Mouse (Mus musculus) thymus, postnatal 4 days (tissue): ENCODE results near the gene Ubap1l.

Source experiments
- DNase-seq: peaks from one replicate; pipeline ENCODE4 v3.0.0; 2021

The Ubap1l gene

DNA sequence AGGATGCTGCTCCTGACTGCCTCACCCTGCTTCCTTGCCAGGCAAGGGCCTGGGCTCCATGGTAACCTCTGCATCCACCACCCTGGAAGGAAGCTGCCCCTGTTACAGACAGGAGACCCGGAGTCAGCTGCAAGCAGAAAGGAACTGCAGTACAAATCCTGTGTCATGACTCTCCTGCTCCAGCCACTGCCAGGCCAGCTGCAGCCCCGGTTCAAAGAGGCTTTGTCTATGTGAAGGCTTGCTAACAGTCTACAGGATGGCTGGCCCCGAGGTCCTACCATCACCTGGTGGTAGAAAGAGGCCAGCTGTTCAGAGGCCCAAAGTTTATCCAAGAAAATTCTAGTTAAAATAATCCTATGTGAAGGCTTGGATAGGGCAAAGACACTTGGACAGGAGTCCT lies 50.5 kb downstream of the Ubap1l start:
- no peak for DNase-seq

DNA sequence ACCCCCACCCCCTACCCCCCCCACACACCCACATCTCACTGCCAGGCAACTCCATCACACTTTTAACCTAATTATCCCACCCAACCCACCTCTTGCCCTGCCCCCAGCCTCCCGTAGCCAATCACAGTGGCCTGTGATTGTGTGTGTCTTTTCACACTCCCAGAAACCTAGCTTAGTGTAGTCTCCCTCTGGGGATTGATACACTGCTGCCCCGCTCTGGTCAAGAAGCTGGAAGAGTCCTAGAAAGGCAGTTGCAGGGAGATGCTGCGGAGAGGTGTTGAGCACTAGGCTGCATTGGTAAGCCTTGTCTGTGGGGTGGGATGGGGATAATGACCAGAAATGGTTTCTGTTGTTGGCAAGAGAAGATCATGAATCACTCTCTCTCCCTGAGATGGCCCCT lies 56.9 kb downstream of the Ubap1l start:
- DNase-seq = no peak

DNA sequence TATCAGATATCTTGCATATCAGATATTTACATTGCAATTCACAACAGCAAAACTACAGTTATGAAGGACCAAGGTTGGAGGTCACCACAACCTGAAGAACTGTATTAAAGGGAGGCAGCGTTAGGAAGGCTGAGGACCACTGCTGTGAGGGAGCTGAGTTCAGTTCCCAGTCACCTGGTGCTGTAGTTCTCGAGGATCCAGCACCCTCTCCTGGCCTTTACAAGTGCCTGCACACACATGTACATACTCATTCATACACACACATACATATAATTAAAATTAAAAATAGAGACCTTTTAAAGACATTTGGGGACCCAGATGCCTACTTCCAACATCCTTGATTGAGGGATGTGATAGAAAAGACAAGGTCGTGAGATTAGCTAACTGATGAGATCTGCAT lies 58.8 kb downstream of the Ubap1l start:
- DNase-seq = no peak

DNA sequence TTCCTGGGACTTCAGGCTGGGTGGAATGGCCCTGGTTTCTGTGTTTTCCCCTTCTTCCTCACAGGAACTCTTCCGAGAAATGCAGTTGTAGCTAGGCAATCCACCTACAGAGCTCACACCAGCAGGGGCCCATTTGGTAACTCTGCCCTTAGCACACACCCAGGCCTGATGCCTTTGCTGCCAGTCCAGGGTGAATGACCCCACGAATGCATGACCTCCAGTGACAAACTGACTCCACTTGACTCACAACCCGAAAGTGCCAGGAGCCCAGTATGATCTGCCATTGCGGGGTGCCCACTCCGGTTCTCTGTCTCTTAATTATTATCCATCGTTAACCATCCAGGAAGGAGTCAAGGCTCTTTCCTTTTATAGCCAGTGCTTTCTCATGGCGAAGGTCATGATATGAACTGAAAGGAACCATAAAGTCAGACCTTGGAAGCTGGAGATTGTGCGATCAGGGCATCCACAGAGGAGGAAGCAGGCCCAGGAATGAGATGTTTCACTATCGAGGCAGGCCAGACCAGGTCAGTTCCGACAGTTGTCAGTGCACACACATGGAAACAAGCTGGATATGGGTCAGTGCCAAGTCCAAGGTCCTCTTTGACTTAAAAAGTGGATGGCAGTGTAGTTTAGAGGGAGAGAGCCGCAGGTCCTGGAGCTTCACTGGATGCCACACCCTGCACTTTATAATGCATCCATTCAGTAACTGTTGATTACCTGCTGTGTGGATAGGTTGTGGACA lies 62.1 kb downstream of the Ubap1l start, which contains the start of gene Slc51b:
Slc51b (minus strand) TSS at position 196 of the 742 bp plus-strand sequence.
- no peak for DNase-seq

DNA sequence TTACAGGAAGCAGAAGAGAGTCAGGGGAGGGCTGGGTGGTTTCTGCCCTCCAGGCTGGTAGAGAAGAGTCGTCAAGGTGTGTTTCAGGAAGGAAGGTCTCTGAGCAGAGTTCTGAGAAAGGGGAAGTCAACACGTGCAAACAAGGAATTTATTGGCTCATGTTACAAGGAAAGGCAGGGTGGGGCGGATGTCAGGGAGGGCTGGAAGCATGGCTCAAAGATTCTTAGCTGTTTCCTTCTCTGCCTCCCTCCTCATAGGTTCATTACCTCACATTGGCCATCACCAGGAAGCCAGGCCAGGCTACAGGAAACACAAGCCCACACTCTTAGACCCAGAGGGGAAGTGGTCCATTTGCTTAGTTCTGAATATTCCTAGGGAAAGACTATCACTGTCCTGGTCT lies 63.6 kb downstream of the Ubap1l start:
- no peak for DNase-seq

DNA sequence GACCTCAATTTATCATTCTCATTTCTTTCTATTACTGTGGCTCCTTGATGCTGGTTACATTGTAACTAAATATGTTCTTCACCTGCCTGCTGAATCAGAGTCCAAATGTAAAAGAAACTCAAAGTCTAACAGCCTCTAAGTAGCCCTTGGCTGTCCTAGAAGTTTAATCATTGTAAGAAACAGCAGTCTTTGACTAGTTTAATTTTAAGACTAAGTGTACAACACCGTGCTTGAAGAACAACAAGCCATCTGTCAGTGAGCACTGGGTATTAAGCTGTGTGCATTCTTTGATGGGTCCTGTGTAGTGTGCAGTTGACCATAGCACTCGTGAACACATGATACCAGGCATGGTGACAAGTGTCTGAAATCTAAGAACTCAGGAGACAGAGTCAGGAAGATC lies 66.7 kb downstream of the Ubap1l start:
- no peak for DNase-seq

DNA sequence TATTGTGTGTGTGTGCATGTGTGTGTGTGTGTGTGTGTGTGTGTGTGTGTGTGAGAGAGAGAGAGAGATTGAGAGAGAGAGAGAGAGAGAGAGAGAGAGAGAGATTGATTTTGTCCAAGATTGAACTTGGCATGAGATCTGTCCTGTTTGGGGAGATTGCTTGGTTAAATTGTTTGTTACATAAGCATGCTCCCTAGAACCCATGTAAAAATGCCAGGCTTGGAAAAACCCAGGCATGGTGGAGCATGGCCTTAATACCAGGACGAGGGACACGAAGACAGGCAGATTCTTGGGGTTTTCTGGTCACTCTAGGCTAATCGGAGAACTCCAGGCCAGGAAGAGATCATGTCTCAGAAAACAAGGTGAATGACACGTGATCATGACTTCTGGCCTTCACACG lies 67.2 kb downstream of the Ubap1l start:
- no peak for DNase-seq
